Mouse (Mus musculus) embryo, embryonic 9.5 days (tissue): ENCODE data around the gene Hbs1l.

ENCODE experiments used
- DNase-seq: peaks from one replicate; pipeline ENCODE4 v3.0.0-alpha.2; 2017; ENCODE audit errors: extremely low spot score

Gene Hbs1l

DNA sequence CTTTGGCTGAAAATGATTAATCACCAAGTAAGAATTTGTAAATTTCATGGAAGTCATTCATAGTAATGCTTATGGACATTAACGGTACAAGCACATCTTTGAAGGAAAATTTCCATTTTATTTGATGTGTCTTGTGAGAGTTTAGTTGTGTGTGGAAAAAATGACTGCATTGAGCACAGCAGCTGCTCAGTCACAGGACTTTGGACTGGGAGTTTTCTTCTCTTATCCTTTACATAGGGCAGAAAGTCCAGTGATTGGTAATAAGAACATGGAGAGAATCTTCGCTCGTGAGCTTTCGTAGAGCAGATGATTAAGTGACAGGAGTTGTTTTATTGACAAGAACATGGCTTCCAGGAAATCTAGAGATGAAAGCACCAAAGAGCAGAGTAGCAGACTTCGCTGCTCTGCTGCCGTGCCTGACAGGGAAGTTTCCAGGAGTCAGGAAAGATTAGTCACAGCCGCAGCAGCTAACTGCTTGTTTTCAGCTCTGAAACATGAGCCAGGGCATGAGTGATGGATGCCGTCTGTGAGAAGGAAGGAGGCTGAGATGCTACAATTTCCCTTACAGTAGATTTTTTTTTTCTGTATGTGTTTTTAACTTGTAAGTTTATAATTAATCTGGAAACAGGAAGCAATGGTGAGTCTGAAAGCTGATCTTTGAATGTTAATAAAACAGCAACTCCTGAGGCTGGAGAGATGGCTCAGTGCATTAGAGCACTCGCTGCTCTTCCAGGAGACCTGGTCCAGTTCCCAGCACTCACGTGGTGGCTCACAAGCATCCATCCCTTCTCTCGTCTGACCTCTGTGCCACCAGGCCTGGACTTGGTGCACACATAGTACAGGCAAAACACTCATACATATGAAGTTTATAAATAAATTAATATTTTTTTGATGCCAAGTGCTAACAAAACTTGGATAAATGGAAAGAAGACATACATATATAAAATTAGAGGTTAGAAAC is 9.2 kb downstream of the Hbs1l start:
- no peak for DNase-seq

GRCm38 (mm10) chr10:21313732-21314131 is 18.0 kb downstream of the Hbs1l start:
- no peak for DNase-seq

DNA sequence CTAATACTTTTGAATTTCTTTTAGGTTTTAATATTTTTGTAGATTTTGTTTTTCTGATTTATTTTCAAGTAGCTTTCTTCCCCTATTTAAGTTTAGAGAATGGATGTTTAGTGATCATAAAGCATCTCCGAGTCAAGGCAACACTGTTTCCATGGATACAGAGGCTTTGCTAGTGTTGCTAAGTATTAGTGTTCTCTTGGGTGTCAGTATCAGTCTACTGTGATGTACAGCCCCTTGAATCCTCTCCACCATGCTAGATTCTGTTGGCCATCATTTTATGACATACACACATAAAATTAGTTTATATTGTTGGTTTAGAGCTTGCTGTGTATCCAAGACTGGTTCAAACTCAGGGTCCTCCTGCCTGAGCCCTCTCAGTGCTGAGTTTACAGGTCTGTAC is 20.3 kb downstream of the Hbs1l start:
- no peak for DNase-seq

DNA sequence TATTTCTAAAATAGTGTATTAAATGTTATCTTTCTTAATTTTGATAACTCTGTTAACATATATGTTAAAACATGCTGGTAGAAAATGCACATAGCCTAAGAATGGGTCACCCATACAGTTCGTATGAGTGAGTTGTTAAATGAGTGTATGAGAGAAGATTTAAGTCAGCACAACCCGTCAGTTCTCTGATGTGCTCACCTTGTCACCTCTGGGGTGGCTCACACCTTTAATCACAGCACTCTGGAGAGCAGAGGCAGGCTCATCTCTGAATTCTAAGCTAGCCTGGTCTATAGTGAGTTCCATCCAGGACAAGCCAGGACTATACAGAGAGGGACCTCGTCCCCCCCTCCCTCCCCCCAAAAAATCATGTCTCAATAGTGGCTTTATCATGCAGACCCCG is 22.5 kb downstream of the Hbs1l start:
- DNase-seq: no peak

- no peak for DNase-seq
These were observed 23.2 kb downstream of the Hbs1l start for GRCm38 (mm10) chr10:21318996-21319395.

GRCm38 (mm10) chr10:21320601-21321000 is 24.8 kb downstream of the Hbs1l start:
- no peak for DNase-seq

DNA sequence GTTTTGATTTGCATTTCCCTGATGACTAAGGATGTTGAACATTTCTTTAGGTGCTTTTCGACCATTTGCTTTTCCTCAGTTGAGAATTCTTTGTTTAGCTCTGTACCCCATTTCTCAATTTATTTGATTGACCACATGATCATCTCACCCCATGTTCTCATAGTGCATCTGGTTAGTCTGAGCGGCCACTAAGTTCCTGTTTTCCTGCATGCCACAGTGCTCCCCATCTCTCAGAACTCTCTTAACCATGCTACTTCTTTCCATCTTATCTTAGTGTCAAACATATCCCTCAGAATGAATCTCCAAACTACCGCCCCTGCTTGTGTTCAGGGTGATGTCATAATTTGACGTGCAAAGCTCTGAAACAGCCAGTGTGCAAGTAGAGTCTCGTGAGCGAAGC is 30.6 kb downstream of the Hbs1l start:
- DNase-seq: no peak

GRCm38 (mm10) chr10:21327605-21328135 is 31.9 kb downstream of the Hbs1l start:
- DNase-seq: no peak

DNA sequence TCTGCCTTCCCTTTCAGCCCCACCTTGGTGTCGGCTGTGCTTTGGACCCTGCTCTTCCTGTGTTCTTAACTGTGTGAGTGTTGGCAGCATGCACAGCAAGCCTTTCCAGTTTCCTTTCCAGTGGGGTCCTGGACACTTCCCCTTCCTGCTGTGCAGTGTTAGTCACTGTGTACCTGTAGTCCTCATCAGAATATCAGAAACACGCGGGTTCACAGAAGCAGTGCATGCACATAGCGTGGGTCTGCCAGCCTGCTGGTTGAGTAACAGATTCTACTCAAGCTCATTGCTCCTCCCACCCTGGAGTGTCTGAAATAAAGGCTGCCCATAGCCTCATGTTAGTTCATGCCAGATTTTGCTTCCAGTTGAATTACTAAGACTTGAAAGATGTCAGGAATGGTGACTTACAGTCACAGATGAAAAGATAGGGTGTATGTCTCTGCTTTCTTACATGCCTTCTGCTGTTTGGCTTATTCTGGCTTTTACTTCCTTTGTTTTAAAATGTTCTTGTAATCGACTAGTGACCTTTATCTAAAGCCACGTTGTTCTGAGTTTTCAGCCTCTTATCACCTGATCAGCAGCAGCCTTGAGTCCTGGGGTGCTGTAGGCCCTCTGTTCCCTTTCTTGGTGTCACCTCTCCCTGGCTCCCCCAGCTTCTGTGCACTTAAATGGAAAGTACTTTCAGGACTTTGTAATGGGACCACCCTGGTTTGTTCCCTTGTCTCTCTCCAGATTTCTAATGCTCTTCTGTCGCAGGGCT is 38.7 kb downstream of the Hbs1l start:
- no peak for DNase-seq

DNA sequence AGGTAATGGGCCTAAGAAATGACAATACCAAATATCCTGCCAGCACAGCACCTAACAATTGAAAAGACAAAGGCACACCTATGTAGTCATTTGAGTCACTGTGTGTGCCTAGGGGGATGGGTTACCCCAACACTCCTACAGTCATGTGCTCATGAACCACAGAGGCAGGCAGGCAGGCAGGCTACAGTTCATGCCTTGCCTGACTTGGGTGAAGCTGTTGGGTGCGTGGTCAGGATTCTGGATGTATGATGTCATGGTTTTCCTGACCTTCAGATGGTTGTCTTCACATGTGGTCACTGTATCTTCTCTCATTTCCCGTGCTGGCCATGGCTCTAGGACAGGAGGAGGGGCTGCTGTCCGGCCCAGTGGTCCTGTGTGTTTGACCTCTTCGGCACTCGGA is 39.8 kb downstream of the Hbs1l start:
- DNase-seq: no peak

GRCm38 (mm10) chr10:21337191-21337590 is 41.4 kb downstream of the Hbs1l start:
- no peak for DNase-seq

DNA sequence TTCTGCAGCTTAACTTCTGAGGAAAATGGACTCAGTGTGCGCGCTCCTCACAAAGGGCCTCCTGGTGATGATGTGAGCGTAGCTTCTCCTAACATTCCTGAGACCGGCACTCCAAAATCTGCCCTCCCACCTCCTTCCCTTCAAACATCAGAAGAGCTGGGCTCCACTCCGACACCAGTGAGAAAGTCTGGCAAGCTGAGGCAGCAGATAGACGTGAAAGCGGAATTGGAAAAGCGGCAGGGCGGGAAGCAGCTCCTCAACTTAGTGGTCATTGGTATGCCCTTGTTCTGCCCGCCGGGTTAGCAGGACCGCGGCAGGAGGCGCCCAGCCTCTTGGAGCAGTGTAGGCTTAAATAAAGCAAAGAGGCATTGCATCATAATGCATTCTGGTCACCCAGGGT is 45.9 kb downstream of the Hbs1l start:
- no peak for DNase-seq

DNA sequence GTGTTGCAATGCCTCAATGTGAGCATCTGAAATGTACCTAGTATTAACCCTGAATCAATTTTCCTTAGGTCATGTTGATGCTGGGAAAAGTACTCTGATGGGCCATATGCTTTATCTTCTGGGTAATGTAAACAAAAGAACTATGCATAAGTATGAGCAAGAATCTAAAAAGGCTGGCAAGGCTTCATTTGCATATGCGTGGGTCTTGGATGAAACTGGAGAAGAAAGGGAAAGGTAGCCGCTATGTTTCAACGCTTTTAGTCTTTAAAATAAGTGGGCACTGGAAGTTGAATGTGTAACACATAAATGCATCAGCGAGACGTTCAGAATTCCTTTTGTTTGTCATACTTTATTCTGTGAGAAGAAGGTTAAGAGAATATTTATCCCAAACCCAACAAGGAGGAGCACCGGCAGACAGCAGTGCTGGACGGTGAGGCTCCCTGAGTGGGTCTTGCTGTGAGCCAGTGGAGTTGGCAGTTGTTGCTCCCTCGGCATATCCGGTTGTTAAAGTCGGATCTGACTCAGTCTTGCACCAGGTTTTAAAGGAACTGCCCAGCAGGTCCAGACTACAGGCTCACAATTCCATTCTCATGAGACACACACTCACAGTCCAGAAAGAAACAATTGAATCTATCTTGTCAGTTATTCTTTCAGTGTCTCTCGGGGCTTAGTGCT is 46.7 kb downstream of the Hbs1l start:
- DNase-seq: no peak

- DNase-seq: no peak
These were observed 51.6 kb downstream of the Hbs1l start for GRCm38 (mm10) chr10:21347332-21347731.

GRCm38 (mm10) chr10:21349449-21349848 is 53.7 kb downstream of the Hbs1l start:
- DNase-seq: no peak

DNA sequence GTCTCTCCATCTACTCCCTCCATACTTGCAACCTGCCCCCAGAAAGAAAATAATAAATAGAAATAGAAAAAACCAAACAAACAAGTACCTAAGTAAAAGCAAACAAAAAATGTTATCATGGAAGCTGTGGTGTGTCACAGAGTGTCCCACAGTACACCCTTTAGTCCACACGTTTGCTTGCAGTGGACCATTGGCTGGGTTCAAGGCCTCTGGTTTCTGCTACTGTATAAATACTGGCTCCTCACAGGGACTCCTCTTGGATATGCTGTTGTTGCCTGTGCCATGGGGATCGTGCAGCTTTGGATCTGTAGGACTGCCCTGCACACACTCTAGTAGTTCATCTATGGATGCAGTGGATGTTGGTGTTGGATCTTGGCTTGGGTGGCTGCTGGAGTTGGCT is 54.2 kb downstream of the Hbs1l start:
- DNase-seq: no peak

DNA sequence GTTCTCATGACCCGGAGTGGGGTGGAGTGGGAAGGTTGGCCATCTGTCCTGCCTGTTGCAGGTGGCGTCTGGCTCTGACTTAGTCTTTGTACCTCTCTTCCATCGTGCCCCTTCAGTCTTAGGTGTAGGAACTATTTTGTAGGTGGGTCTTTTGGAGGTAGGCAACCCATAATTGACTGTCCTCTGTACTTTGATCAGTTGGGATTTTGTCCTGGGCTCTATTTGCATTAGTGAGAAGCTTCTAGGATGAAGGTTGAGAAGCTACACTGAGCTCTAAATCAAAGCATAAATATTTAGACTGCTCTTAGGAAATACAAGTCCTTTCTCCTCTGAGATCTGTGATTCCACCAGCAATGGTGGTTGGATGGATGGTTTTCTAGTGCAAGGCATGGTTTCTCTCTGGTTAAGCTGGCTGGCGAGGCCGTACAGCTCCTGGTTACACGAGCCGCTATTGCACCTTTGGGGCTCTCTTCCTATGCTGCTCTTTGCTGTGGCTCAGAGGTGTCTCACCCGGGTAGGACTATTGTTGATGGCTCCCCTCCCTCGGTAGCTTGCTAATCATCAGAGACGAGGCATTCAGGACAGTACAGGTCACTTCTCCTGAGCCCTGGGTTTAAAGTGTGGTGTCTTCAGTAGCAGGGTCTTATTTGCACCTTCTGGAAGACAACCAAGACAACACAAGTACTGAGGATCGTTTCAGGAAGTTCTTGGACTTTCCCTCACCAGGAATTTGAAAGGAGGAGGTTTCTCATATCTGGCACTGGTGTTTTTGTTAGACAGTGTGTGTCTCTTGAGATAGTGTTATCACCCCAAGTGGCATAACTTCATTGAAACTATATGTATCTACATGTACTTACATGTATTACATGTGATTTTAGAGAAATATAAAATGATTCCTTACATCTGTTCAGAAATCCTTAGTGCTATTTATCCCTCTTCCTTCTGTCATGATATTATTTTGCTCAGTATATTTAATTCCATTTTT is 55.0 kb downstream of the Hbs1l start:
- DNase-seq: no peak

DNA sequence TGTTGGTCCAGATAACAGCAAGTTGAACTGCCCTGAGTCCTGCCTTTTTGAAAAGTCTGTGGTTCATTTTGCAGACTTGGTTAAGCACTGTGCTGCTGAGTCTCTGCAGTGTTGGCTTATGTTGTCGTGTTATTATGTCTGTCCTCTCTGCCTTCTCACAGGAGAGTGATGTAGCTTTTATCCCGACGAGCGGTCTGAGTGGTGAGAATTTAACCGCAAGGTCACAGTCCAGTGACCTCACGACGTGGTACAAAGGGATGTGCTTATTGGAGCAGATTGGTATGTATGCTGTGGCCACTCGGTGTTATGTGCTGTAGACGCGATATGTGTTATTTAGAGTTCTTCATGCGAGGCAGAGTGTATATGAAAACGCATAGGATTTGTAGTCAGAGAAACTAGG is 56.0 kb downstream of the Hbs1l start:
- no peak for DNase-seq

GRCm38 (mm10) chr10:21353890-21354289 is 58.1 kb downstream of the Hbs1l start:
- no peak for DNase-seq

DNA sequence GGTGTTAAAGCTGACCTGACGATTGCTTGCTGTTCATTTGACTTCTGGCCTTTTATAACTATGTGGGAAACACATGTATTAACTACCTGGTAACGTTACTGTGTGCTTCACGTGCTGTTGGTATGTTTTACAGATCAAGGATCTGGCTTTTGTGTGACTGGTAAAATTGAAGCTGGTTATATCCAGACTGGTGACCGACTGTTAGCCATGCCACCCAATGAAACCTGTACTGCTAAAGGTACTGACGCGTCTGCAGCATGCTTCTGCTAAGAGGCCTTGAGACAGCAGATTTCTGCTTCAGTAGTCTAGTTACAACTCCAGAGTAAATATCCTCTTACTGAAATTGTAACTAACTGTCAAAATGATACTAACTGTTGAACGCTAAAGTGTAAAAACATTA is 58.7 kb downstream of the Hbs1l start:
- no peak for DNase-seq

DNA sequence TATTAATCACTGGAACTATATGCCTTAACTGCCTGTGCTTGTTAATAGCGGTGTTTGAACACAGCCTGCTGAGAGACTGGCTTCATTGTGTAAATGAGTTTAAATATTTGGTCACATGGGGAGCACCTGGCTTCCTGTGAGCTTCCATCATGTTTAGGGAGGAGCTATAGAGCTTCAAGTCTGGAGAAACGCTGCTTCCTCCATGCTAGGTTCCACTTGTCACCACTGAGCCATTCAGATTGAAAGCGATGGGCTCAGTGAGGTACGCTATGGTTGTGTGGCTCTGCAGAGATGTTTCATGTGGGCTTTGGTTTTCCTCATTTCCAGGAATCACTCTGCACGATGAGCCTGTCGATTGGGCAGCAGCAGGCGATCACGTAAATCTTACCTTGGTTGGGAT is 62.2 kb downstream of the Hbs1l start:
- DNase-seq: no peak
